Mouse (Mus musculus): ENCODE measurements around the gene Ift43.
A peak's percentile ranks its signal among the peaks of the same experiment; 100 is the strongest.

Gene Ift43

DNA sequence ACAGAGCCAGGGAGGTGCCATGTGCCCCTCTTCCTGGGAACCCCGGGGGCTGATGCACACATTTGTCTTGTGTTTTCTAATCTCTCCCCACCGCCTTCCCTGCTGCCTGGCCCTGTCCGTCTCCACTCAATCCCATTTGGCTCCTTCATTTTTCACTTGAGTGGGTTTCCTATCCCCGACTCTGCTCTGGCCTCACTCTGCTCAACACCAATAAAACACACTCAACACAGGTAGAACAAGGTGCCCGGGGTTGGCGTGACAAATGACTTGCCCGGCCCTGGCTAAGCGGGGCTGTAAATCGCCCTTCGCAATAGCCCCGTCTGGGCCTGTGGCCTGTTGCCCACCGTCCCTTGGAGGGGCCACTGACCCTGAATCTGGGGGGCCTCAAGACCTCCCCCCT is 92.0 kb downstream of the Ift43 start:
- no peak for DNase-seq (ENCODE audit: low read depth)

DNA sequence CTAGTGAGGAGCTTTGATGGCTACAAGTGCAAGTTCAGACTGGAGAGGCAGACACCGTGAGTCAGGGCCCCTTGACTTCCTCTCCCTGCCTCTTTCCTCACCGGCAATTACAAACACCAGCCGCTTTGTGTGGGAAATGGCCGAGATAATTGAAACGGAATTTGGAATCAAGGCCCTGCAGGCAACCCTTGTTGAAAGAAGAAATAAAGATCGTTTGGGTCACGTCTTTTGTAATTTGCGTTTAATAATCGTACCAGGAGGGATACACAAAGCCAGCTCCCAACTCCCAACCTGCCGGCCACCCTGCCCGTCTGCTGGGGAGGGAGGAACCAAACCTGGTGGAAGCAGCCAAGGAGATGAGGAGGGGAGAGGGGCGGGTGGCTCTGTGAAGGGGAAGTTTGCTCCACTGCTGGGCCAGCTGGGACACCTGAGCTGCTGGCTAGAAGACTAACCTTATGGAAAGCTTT is 93.2 kb downstream of the Ift43 start:
- no peak for DNase-seq (ENCODE audit: low read depth)

DNA sequence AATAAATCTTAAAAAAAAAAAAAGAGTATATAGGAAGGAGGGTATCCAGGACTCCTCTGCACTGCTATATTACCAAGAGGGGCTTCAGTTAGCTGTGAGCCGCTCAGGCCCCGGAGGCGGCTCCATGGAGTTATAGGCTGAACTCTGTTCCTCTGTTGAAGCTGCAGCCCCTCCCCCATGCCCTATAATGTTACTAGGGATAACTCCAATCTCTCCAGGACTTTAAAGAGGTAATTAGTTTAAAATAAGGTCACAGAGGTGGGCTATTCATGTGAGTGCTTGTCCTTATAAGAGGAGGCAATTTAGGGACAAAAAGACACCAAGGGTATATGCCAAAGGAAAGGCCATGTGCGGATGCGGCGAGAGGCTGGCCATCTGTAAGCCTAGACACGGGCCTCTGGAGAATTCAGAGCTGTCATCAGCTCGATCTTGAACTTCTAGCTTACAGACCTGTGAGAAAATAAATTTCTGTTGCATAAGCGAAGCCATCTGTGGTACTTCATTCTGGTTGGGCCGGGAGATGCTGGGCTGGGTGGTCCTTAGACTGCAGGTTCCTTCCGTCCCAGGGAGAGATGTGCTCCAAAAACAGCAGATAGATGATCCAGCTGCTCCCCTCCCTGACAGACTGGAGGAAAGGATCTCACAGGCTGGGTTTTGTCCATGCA is 94.5 kb downstream of the Ift43 start:
- no peak for DNase-seq (ENCODE audit: low read depth)

DNA sequence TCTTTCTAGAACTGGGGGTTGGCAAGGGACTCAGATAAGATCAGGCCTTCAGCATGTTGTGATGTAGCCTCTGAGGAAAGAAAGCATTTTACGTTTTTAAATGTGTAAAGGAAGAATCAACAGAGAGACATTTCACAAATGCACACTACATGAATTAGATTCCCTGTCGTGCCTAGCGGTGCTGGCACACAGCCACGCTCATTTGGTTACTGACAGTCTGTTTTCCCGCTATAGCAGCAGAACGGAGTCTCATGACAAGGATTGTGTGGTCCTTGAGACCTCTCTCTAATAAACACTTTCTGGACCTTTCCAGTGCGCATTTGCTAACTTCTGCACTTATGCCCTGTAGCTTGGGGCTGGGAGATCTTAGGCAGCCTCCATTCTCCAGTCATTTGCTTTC is 96.9 kb downstream of the Ift43 start:
- DNase-seq (ENCODE audit: low read depth) = no peak

DNA sequence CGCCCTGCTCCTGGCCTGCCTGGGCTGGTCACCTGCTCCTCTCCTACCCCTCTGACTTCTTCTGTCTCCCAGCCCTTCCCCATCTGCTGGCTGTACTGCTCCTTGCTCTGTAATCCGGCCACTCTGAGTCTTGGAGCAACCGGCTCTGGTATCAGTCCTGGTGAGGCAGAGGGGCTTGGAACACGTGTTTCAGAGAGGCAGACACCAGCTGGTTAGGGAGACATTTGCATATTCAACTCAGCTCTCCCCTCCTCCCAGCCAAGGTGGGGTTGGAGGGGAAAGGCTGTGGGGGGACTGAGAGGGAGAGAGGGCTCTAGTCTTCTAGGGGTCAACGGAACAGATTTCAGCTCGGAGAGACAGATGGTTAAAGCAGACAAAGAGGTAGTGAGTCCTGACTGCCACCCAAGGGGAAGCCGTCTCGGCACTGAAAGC is 99.0 kb downstream of the Ift43 start:
- no peak for DNase-seq (ENCODE audit: low read depth)

DNA sequence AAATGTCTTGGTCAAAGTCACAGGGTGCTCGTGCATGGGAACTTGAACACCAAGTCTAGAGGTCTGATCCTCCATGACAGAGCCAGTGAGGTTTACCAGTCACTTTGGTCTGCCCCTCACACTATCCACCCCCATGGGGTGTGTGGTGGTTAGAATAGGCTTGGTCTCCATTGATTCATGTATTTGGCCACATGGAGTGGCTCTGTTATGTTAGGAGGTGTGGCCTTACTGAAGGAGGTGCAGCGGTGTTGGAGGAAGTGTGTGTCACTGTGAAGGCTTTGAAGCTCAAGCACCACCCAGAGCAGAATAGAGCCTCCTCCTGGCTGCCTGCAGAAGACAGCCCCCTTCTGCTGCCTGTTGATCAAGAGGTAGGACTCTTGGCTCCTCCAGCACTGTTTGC is 99.5 kb downstream of the Ift43 start:
- DNase-seq (ENCODE audit: low read depth) = no peak

DNA sequence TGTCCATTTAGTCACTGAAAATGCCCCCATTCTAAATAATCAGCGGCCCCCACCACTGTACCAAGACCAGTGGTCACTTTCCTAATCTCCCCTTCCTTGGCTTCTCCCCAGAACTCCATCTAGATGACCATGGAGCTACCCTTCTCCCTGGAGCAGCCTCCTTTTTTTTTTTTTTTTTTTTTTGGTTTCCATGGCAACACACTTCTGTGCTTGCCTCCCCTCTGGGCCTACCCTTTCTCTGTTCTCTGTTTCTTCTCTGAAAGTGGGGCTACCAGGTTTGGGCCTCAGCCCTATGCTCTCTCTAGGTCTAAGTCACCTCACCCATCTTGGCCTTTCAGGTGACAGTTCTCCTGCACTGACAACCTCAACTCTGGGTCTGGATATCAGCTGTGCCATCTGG is 100.1 kb downstream of the Ift43 start:
- no peak for DNase-seq (ENCODE audit: low read depth)

DNA sequence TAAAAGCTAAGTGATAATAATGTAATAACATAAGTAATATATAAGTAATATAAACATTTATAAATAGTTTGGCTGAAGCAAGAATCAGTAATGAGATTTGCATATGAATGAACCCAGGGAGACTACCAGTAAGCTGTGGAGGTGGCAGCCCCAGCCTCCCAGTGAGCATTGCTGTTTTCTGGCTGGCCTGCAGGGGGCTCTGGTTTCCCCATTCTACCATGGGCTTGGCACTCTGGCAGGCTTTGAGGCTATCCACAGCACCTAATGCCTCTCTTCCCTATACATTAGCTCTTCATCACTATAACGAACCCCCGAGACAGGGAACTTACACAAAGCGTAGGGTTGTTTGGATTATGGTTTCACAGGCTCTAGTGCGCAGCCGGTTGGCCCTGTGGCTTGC is 105.8 kb downstream of the Ift43 start:
- DNase-seq (ENCODE audit: low read depth) = peak; percentile 14

DNA sequence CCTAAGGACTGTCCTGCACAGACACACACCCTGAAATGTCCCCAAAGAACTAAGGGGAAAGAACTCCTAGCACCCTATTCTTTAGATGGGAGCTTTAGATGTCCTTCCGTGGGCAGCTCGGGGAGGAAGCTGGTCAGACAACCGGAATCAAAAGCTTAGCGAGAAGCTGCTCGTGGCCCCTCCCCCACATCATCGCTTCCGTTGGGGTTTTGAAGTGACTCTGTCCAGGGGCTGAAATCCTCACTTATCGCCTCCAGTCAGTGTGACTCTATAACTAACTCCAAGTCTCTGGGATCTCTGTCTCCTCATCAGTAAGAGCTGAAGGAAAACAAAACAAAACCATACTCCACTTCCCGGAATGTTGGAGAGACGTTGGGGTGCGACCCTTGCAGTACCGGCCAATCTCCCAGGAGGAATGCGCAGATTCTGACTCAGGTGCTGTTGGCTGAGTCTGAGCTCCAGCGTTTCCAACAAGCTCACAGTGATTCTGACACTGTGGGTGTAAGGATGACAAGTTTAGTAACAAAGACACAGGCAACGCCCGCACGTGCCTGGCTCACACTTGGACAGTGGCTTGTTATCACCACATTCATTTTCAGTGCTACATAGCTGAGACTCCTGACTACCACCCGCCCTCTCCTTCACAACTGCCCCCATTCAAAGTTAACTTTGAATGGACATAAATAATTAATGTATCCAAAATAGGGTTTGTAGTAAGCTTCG is 107.4 kb downstream of the Ift43 start:
- DNase-seq (ENCODE audit: low read depth) = peak; percentile 14

DNA sequence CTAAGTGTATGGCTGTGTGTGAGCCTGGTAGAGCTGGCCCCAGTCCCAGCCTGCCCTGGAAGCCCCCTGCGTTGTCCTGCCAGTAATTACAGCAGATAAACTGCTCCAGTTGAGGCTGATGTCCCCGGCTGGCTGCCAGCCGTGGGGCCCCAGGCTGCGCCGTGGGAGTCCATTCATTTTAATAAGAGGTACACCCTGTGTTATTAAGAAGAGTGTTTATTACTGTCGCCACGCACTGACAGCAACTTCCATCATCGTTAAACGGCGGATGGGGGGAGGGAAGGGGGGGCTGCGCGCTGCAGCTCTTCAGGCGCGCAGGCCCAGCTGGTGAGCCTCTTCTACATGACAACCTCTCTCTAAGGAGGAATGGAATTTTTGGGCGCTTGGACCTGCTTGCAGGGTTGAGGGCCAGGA is 109.7 kb downstream of the Ift43 start:
- DNase-seq (ENCODE audit: low read depth) = no peak

DNA sequence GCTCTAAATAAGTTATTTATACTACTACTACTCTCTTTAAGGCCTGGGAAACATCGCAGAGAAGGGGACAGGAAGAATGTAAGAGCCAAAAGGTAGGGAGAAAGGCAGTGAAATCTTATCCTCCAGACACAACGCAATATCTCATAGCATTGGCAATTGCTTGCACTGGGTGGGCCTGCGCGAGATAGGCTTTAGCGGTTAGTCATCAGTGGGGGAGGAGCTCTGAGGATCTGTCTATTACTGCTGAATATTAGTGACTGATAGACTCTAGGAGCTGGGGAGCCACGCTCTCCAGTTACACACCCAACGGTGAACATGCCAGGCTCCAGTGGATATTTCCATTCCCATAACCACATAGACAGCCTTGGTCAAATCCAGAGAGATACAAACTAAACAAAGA is 114.6 kb downstream of the Ift43 start:
- no peak for DNase-seq (ENCODE audit: low read depth)

DNA sequence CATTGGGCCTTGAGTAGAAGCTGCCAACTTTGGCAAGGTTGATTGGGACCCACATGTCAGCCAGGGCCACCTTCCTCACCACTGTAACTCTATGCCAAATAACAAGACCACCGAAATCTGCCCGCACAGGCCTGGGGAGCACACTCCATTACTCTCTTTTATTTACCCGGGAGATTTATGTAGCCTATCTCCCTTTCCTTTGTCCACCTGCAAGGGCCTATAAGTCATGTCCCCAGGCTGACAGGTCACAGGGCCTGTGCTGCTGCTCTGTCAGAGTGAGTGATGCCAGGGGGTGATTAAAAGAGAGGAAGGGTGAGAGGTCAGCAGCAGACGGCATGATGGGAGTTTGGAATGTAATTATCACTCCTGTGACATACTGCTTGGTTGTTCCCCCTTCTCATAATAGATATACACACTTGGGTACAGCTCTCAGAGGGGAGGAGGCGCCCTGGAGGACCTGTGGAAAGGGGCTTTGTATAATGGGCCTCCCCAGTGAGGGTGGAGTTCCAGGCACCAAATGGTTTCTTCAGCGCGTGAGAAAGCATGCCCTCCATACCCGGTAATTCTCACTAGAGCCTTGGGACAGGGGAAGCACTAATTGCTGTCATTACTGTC is 121.2 kb downstream of the Ift43 start:
- DNase-seq (ENCODE audit: low read depth) = no peak

DNA sequence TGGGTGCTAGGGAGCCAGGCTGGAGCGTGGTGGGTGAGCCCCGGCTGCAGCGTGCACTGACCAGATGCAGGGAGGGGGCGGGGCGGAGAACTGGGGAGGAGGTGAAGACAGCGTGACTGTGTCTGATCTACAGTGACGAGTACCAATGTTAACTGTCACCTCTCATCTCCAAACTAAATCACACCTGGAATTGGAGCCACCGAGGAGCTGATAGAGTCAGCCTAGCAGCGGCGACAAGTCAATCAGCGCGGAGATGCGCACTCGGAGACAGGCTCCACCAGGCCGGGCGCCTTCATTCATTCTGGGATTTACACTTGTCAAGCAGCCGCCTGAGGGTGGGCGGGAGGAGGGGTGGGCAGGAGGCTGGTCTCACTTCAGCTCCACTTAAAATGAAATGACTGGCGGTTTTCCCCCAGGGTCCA is 128.8 kb downstream of the Ift43 start:
- no peak for DNase-seq (ENCODE audit: low read depth)
